In the genomic region with DNA sequence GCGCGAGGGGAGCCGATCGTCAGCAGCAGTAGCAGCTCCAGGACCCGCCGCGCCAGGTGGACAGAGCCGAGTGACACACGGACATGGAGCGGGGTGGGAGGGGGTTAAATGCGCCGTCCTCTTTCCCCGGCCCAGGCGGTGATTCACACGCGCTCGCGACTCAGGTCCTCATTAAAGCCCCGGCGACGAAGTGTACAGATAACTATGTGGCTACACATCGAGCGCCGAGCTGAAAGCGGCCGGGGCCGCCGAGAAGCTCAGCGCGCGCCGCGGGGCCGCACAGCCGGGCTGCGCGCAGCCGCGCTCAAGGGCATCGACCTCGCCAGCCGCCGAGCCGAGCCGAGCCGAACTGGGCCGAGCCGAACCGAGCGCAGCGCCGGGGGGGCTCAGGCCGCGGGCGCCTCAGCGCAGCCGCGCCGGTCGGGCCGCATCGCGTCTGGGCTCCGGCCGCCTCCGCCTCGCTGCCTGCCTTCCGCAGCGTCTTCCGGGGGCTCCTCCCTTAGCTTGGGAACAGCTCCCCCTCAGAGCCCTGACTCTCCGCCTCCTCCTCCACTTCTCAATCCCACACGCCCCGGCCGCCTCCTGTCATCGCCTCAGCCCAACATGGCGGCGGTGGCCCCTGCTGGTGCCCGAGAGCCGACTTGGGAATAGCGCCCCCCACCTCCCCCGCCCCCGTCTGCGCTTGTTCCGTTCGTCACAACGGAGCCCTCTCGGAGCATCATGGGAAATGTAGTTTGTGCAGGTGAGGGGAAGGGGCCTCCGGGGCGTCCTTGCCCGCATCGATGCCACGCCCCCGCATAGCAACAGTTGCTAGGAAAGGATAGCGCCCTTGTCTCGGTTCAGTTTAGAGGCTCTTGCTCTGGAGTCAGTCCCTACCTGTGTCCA, we compare ENCODE assay signal across 1 mouse cellular context.
TF ChIP-seq lines count a peak whose summit lies in the region.

Gene Ubl3 (minus strand): TSS at position 603 of the 885 bp plus-strand sequence.

TF ChIP-seq in CH12.LX, 34 proteins besides CTCF, POLR2A, EP300 and RAD21 (continued from another document):
- peak; percentile 68 for TF ChIP-seq NRF1 (IDR thresholded peaks at IDR 0.05; ENCODE audit: low read depth, low read length)
- no peak; the same call in 1 of the 2 replicates for TF ChIP-seq ZMIZ1 (IDR thresholded peaks at IDR 0.05; ENCODE audit: low read depth, low read length)
- no peak for TF ChIP-seq POLR2AphosphoS2 (IDR thresholded peaks at IDR 0.05; ENCODE audit: low read depth, low read length)
- TF ChIP-seq MXI1 (IDR thresholded peaks at IDR 0.05; ENCODE audit: low read depth, low read length) = peak; percentile 89
- TF ChIP-seq SMC3 (IDR thresholded peaks at IDR 0.05; ENCODE audit: low read depth, low read length) = no peak
- no peak; the same call in 1 of the 2 replicates for TF ChIP-seq USF2 (conservative IDR thresholded peaks at IDR 0.05; ENCODE audit: low read depth, low read length)
- peak; percentile 53; the same call in 1 of the 2 replicates for TF ChIP-seq SIN3A (IDR thresholded peaks at IDR 0.05; ENCODE audit: low read length)
- TF ChIP-seq JUN (IDR thresholded peaks at IDR 0.05; ENCODE audit: insufficient read depth, low read depth, low read length) = no peak
- no peak for TF ChIP-seq MAX (IDR thresholded peaks at IDR 0.05; ENCODE audit: low read length)
- TF ChIP-seq BHLHE40 (IDR thresholded peaks at IDR 0.05; ENCODE audit: low read depth, low read length) = no peak
- TF ChIP-seq MYC (IDR thresholded peaks at IDR 0.05; ENCODE audit: low read depth, low read length) = no peak
- peak; percentile 100 for TF ChIP-seq HCFC1 (IDR thresholded peaks at IDR 0.05; ENCODE audit: low read depth, low read length)
- no peak; the same call in 1 of the 2 replicates for TF ChIP-seq RCOR1 (conservative IDR thresholded peaks at IDR 0.05; ENCODE audit: low read depth, low read length)
- TF ChIP-seq MEF2A (IDR thresholded peaks at IDR 0.05; ENCODE audit: borderline replicate concordance, low read depth, low read length) = no peak
- TF ChIP-seq ZC3H11A (IDR thresholded peaks at IDR 0.05; ENCODE audit: low read depth, low read length) = no peak
- TF ChIP-seq PAX5 (IDR thresholded peaks at IDR 0.05; ENCODE audit: low read length) = no peak
- peak; percentile 86 for TF ChIP-seq IRF4 (IDR thresholded peaks at IDR 0.05; ENCODE audit: low read depth, low read length)
- TF ChIP-seq KAT2A (IDR thresholded peaks at IDR 0.05; ENCODE audit: insufficient replicate concordance, low read length) = peak; percentile 93; the same call in 1 of the 2 replicates
- no peak for TF ChIP-seq CHD1 (IDR thresholded peaks at IDR 0.05; ENCODE audit: low read depth, low read length)
- TF ChIP-seq E2F4 (IDR thresholded peaks at IDR 0.05; ENCODE audit: insufficient replicate concordance, low read depth, low read length) = no peak
- no peak for TF ChIP-seq MAFK (IDR thresholded peaks at IDR 0.05; ENCODE audit: insufficient replicate concordance, low read length)
- peak; percentile 85 for TF ChIP-seq ELF1 (IDR thresholded peaks at IDR 0.05; ENCODE audit: low read depth, low read length)
- no peak for TF ChIP-seq ZNF384 (IDR thresholded peaks at IDR 0.05; ENCODE audit: low read depth, low read length)
- TF ChIP-seq ETS1 (conservative IDR thresholded peaks at IDR 0.05; ENCODE audit: low read depth, low read length) = peak; percentile 43; the same call in 1 of the 2 replicates
- no peak for TF ChIP-seq JUND (conservative IDR thresholded peaks at IDR 0.05; ENCODE audit: low read depth, low read length)
- TF ChIP-seq MAZ (IDR thresholded peaks at IDR 0.05; ENCODE audit: low read depth, low read length) = peak; percentile 100
- peak; percentile 61; the same call in 1 of the 2 replicates for TF ChIP-seq GABPA (IDR thresholded peaks at IDR 0.05; ENCODE audit: insufficient replicate concordance, low read depth, low read length)
- TF ChIP-seq NELFE (IDR thresholded peaks at IDR 0.05; ENCODE audit: low read depth, low read length) = peak; percentile 82
- TF ChIP-seq CHD2 (IDR thresholded peaks at IDR 0.05; ENCODE audit: low read length) = peak; percentile 72
- no peak for TF ChIP-seq USF1 (IDR thresholded peaks at IDR 0.05; ENCODE audit: low read depth, low read length)
- TF ChIP-seq TBP (conservative IDR thresholded peaks at IDR 0.05; ENCODE audit: low read depth, low read length) = no peak
- TF ChIP-seq UBTF (IDR thresholded peaks at IDR 0.05; ENCODE audit: low read depth, low read length) = no peak
- TF ChIP-seq TCF12 (IDR thresholded peaks at IDR 0.05; ENCODE audit: low read depth, low read length) = peak; percentile 38; the same call in 1 of the 2 replicates
